Mouse (Mus musculus) midbrain, embryonic 14.5 days (tissue): Measurements from ENCODE around the gene Tmem53. TPM values are rescaled to one million over a fixed set of nuclear protein-coding genes. Genes with fewer than 3 reads are reported as not detected.

Source experiments
- ATAC-seq: fragments of 200-750 bp; cut with Nextera tagmentation; 2 replicates; pipeline ENCODE4 v1.8.0; 2017; ENCODE audit warnings: moderate number of reproducible peaks, moderate library complexity; ENCODE audit not compliant: low FRiP score, low TSS enrichment
- DNase-seq: peaks from one replicate; pipeline ENCODE4 v3.0.0-alpha.2; 2015
- H3K27ac ChIP-seq: fragments of 300-500 bp; sonication (generic); replicated peaks from 2 replicates; pipeline ENCODE4 v1.5.1; 2014; ENCODE audit warnings: mild to moderate bottlenecking, low read depth, low read length, moderate library complexity
- H3K27me3 ChIP-seq: fragments of 300-500 bp; sonication (generic); 2 replicates; pipeline ENCODE4 v1.6.1; 2014; ENCODE audit warnings: low read length, control low read depth, mixed read lengths; ENCODE audit not compliant: control insufficient read depth, insufficient read depth
- H3K36me3 ChIP-seq: fragments of 300-500 bp; sonication (generic); 2 replicates; pipeline ENCODE4 v1.6.1; 2014; ENCODE audit warnings: low read length, control low read depth; ENCODE audit not compliant: control insufficient read depth, insufficient read depth
- H3K4me1 ChIP-seq: fragments of 300-500 bp; sonication (generic); 2 replicates; pipeline ENCODE4 v1.6.1; 2014; ENCODE audit warnings: mild to moderate bottlenecking, antibody characterized with exemption, low read length, control low read depth; ENCODE audit not compliant: control insufficient read depth, insufficient read depth
- H3K4me2 ChIP-seq: fragments of 300-500 bp; sonication (generic); 2 replicates; pipeline ENCODE4 v1.6.1; 2014; ENCODE audit warnings: mild to moderate bottlenecking, low read length, moderate library complexity
- H3K4me3 ChIP-seq: fragments of 300-500 bp; sonication (generic); replicated peaks from 2 replicates; pipeline ENCODE4 v1.5.1; 2014; ENCODE audit warnings: low read depth, low read length
- H3K9ac ChIP-seq: fragments of 300-500 bp; sonication (generic); replicated peaks from 2 replicates; pipeline ENCODE4 v1.6.1; 2014; ENCODE audit warnings: mild to moderate bottlenecking, low read length, moderate library complexity
- H3K9me3 ChIP-seq: fragments of 300-500 bp; sonication (generic); 2 replicates; pipeline ENCODE4 v1.6.1; 2016; ENCODE audit warnings: low read length, control low read depth, mixed read lengths; ENCODE audit not compliant: control insufficient read depth
- WGBS: fragments of 180-500 bp; shearing (Covaris S2); extraction: QIAGEN DNeasy Blood & Tissue Kit; methylation state at CpG from one replicate; pipeline ENCODE4 v1.1.7; 2014; 5-methylcytosine and 5-hydroxymethylcytosine counted together
- polyA plus RNA-seq: library from polyadenylated mRNA; unstranded; fragments of >200 nt; fragmentation: Nextera tagmentation; extraction: Ambion mirVana; gene quantifications from 2 replicates; pipeline ENCODE4 v1.2.1, GENCODE M21; 2014

The Tmem53 gene
- 9.1 and 12.2 TPM in 2 replicates for polyA plus RNA-seq

DNA sequence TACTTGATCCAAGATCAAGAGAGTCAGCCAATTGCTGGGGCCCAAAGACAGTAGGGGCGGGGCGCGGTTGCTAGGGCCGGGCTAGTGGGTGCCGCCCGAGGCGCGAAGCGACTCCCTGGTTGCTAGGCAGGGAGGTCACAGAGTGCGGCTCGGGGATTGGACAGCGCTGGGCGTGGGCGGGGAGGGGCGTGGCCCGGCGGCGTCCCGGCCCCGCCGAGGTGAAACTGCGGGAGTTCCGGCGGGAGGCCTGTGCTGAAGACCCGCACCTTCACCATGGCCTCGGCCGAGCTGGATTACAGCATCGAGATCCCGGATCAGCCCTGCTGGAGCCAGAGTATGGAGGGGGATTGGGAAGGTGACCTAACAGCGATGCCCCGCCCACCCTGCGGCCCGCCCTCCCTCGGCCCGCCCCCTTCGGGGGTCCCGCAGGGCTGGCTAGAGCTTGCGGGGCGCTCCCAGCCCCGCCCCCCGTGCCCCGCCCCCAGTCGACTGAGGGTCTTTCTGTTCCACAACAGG is at the start of gene Tmem53, which contains the start of gene Armh1:
Gene Tmem53, plus strand, starts transcription at position 151 of the 516 bp plus-strand sequence.
Gene Armh1, minus strand, starts transcription at position 325 of the 516 bp plus-strand sequence.
- Histone ChIP-seq H3K4me2 (peak within 1 kb of the TSS; percentile 71), H3K36me3 (no peaks in the 10 kb centered on the region), H3K27me3 (no peaks in the 10 kb centered on the region), H3K9me3 (no peaks in the 10 kb centered on the region), H3K27ac (peak within 1 kb of the TSS; percentile 74), H3K4me3 (peak within 1 kb of the TSS; percentile 60), H3K4me1 (peaks cover 7% of the 10 kb centered on the region; the same call in 1 of the 2 replicates), H3K9ac (peak within 1 kb of the TSS; percentile 64)
- under 1% methylated on average over 43 of the region's 43 CpGs for WGBS
- DNase-seq (peak; percentile 91), ATAC-seq (peak; percentile 96)

DNA sequence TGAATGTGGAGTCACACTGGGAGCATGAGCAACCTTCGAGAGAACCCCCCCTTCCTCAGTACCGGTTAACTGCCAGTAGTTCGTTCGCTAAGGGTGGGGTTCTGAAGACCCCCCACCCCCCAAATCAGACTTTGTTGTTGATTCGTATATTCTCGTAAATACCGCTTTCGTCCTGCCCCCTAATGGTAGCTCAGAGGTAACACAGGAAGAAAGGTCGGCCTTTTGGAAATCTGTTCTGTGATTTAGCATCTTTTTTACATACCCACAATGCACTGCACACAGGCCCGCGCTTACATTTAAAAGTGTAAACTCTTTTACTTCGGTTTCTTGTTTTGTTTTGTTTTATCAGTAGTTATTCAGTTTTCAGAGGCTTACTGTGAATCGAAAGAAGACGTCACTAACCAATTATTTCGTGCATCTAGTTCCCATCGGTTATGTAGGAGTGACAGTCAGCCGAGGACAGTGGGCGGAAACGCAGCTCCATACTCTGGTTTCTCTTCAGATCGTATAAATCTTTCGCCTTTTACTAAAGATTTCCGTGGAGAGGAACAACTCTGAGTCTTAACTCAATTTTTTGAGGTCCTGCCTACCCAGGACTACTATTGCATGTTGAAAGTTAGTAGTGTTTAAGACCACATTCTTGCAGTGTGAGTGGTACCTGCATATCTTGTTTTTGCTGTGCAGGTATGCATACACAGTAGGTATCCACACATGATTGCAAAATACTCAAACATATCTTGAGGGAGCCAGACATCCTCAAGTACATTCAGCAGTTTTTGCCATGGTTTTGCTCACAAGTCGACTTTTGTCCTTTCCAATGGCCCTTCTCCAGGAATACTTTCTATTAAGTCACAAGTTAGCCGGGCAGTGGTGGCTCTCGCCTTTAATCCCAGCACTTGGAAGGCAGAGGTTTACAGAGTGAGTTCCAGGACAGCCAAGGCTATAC is 49.4 kb upstream of the Tmem53 start:
- peak overlapping the region; percentile 38 for H3K27ac ChIP-seq
- ATAC-seq: peak; percentile 62; the same call in 1 of the 2 replicates
- no peaks in the 10 kb centered on the region for H3K27me3 ChIP-seq
- peak; percentile 86 for DNase-seq
- WGBS: under 1% methylated on average over 25 of the region's 25 CpGs
- peak overlapping the region; percentile 43 for H3K9ac ChIP-seq
- no peaks in the 10 kb centered on the region for H3K9me3 ChIP-seq
- peak overlapping the region; percentile 28 for H3K4me3 ChIP-seq
- no peaks in the 10 kb centered on the region for H3K36me3 ChIP-seq
- no peaks in the 10 kb centered on the region for H3K4me1 ChIP-seq
- H3K4me2 ChIP-seq: peak overlapping the region; percentile 54

DNA sequence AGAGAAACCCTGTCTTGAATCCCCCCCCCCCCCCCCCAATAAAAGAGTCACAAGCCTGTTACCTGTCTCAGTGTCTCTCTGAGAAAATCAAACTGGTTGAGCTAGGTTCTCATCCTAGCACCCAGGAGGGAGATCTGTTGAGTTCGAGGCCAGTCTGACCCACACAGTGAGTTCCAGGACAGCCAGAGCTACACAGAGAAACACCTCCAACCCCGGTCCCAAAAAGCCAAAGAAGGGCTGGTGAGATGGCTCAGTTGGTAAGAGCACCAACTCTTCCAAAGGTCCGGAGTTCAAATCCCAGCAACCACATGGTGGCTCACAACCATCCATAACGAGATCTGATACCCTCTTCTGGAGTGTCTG is 48.8 kb upstream of the Tmem53 start:
- no peak overlapping the region for H3K4me2 ChIP-seq
- H3K4me3 ChIP-seq: no peak overlapping the region
- H3K4me1 ChIP-seq: no peaks in the 10 kb centered on the region
- H3K9me3 ChIP-seq: no peaks in the 10 kb centered on the region
- no peaks in the 10 kb centered on the region for H3K27me3 ChIP-seq
- ATAC-seq: no peak
- no peak overlapping the region for H3K27ac ChIP-seq
- WGBS: 71% methylated on average over 4 of the region's 4 CpGs
- H3K9ac ChIP-seq: no peak overlapping the region
- H3K36me3 ChIP-seq: no peaks in the 10 kb centered on the region
- no peak for DNase-seq

DNA sequence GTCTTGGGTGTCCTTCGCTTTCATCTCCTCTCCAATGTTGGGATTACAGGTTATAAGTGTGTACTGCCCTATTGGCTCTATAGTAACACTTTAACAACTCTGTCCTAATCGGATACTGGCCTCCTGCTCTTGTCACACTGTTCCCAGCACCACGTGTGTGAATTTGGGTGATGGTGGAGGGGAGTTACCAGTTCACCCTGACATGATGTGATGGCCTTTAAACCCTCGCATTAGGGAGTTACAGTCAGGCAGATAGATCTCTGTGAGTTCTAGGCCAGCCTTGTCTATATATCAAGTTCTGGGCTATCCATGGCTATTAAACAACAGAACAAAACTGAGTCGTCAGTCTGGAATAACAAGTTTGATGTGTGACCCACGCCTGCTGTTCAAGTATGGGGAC is 42.2 kb upstream of the Tmem53 start:
- no peak for ATAC-seq
- no peak overlapping the region for H3K4me2 ChIP-seq
- H3K27ac ChIP-seq: no peak overlapping the region
- H3K27me3 ChIP-seq: no peaks in the 10 kb centered on the region
- H3K4me1 ChIP-seq: no peaks in the 10 kb centered on the region
- no peaks in the 10 kb centered on the region for H3K36me3 ChIP-seq
- no peak overlapping the region for H3K9ac ChIP-seq
- H3K4me3 ChIP-seq: no peak overlapping the region
- H3K9me3 ChIP-seq: no peaks in the 10 kb centered on the region
- no peak for DNase-seq
- 86% methylated on average over 6 of the region's 6 CpGs for WGBS

DNA sequence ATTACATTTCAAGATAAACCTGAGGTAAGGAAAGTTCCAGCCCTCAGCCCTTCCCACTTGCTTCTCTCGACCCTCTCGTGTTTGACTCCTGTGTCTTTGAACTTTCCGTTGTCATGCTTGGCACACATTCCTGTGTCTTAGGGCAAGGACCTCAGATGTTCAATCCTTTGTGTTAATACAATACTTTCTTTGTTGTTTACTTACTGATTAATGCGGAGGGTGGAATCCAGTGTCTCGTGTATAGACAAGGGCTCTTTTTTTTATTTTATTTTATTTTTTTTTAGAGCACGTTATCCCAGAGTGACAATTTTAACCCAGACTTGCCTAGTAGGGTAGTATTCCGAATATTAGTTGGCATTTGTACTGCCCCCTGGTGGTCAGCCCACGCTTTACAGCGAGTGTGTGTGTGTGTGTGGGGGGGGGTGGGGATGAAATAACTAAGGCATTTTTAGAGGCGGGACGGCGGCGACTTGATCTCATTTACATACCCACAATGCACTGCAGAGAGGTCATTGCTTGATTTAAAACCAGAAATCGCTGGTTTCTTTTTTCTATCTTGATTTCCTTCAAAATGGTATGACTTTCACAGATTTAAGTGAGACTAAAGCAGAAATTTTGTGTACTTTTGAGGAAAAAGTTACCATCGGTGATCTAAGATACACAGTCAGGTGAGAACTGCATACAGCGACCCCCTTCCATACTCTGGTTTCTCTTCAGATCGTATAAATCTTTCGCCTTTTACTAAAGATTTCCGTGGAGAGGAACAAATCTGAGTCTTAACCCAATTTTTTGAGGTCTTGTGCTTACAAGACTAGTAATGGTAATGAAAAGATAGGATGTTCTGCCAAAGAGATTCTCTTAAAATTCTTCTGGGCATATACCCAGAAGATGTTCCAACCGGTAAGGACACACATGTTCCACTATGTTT is 41.3 kb upstream of the Tmem53 start:
- Histone ChIP-seq H3K4me2 (no peak overlapping the region), H3K36me3 (no peaks in the 10 kb centered on the region), H3K27ac (no peak overlapping the region), H3K9ac (no peak overlapping the region), H3K4me3 (no peak overlapping the region), H3K9me3 (no peaks in the 10 kb centered on the region), H3K4me1 (no peaks in the 10 kb centered on the region), H3K27me3 (no peaks in the 10 kb centered on the region)
- DNase-seq (peak; percentile 84), ATAC-seq (no peak)
- 2% methylated on average over 20 of the region's 20 CpGs for WGBS

DNA sequence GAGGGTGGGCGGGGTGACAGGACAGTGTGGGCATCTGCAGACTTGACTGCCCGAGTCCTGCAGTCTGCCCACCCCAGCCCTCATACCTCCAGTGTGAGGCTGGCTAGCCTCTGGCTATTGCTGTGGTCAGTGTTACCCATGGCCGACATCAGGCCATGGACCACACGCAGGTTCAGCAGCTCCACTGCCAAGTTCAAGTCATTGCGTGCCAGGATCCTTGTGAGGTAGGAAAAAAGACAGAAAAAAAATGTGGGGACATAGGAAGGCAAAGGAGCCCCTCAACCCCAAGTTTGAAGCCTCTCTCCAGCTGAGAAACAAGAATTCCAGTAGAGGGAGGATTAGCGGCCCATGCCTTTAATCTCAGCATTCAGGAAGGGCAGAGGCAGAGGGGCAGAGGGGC is 37.5 kb upstream of the Tmem53 start:
- H3K27ac ChIP-seq: no peak overlapping the region
- no peak overlapping the region for H3K9ac ChIP-seq
- 80% methylated on average over 6 of the region's 6 CpGs for WGBS
- no peak overlapping the region for H3K4me3 ChIP-seq
- H3K27me3 ChIP-seq: no peaks in the 10 kb centered on the region
- H3K36me3 ChIP-seq: no peaks in the 10 kb centered on the region
- DNase-seq (no peak), ATAC-seq (no peak)
- no peaks in the 10 kb centered on the region for H3K4me1 ChIP-seq
- H3K4me2 ChIP-seq: no peak overlapping the region
- H3K9me3 ChIP-seq: no peaks in the 10 kb centered on the region

DNA sequence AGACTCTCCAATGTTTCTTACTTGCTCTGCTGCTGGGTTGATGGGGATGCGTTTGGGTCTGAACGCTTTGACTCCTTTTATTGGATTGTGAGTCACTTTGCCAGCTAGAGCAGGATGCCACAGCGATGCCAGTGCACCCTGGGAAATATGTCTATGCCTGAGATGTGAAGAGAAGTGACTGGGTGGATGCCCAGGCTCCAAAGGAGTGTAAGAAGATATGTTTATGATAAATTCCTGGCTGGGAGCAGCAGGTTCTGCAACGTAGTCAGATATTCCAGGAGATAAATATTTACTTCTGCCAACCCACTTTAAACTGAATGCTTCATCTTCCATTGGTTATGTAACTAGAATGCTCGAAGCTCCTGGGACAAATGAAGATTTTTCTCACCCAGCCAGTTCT is 34.7 kb upstream of the Tmem53 start:
- no peaks in the 10 kb centered on the region for H3K36me3 ChIP-seq
- ATAC-seq: no peak
- H3K9ac ChIP-seq: no peak overlapping the region
- H3K27me3 ChIP-seq: no peaks in the 10 kb centered on the region
- no peaks in the 10 kb centered on the region for H3K9me3 ChIP-seq
- H3K4me3 ChIP-seq: no peak overlapping the region
- WGBS: 82% methylated on average over 5 of the region's 5 CpGs
- H3K4me2 ChIP-seq: no peak overlapping the region
- no peak for DNase-seq
- H3K4me1 ChIP-seq: no peaks in the 10 kb centered on the region
- H3K27ac ChIP-seq: no peak overlapping the region

DNA sequence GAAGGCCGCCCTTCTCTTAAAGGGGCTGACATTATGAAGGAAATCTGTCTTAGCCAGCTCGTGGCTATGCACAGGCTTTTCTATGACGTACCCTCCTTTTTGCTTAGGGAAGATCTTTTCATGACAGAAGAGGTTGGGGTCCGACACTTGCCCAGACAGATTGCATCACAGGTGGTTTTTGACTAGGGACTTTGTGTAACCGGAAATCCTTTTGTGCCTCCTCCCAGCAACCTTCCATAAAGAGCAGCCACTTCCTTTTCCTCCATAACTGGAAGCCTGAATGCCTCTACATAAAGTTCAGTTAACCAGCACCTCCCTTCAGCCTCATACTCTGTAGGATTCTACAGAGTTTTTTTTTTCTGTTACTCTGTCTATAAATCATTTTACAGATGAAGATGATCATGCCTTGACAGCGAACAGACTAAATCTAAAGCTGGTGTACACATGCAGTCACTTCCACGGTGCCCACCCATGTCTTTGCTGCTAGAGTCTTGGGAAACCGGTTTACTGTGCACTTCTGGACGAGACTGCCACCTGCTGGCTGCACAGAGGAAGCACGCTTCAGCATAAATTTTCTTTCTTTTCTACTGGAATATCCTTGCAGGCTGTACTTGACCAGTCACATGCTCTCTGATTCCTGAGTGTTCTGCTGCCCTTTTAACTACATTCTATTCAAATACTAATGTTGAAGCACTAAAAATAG is 33.1 kb upstream of the Tmem53 start:
- H3K4me1 ChIP-seq: no peaks in the 10 kb centered on the region
- no peak overlapping the region for H3K27ac ChIP-seq
- no peak overlapping the region for H3K4me2 ChIP-seq
- peak; percentile 84 for DNase-seq
- H3K9me3 ChIP-seq: no peaks in the 10 kb centered on the region
- 39% methylated on average over 10 of the region's 10 CpGs for WGBS
- H3K4me3 ChIP-seq: no peak overlapping the region
- ATAC-seq: no peak
- H3K27me3 ChIP-seq: no peaks in the 10 kb centered on the region
- H3K36me3 ChIP-seq: no peaks in the 10 kb centered on the region
- no peak overlapping the region for H3K9ac ChIP-seq
